Mouse (Mus musculus) small intestine, adult 2 months (tissue): ENCODE data around the gene Cxcr3.

ENCODE experiments used
- CTCF ChIP-seq: fragments of 200-500 bp; IDR thresholded peaks from 2 replicates; pipeline ENCODE4 v1.5.1; 2012; ENCODE audit warnings: low read depth, mild to moderate bottlenecking, control low read depth, inconsistent platforms, low read length, moderate library complexity, mixed read lengths; ENCODE audit not compliant: insufficient replicate concordance, insufficient read length; ENCODE audit errors: extremely low read depth
- POLR2A ChIP-seq: fragments of 200-500 bp; IDR thresholded peaks from 2 replicates; pipeline ENCODE4 v1.6.1; 2012; ENCODE audit warnings: low read depth, mild to moderate bottlenecking, control low read depth, inconsistent platforms, low read length, moderate library complexity

GRCm38 (mm10) chrX:101705111-101705510 is 29.0 kb downstream of the Cxcr3 start:
- TF ChIP-seq POLR2A, result no peak
- TF ChIP-seq CTCF, result no peak
